ENCODE assay signal across 12 mouse cellular contexts in the genomic region with DNA sequence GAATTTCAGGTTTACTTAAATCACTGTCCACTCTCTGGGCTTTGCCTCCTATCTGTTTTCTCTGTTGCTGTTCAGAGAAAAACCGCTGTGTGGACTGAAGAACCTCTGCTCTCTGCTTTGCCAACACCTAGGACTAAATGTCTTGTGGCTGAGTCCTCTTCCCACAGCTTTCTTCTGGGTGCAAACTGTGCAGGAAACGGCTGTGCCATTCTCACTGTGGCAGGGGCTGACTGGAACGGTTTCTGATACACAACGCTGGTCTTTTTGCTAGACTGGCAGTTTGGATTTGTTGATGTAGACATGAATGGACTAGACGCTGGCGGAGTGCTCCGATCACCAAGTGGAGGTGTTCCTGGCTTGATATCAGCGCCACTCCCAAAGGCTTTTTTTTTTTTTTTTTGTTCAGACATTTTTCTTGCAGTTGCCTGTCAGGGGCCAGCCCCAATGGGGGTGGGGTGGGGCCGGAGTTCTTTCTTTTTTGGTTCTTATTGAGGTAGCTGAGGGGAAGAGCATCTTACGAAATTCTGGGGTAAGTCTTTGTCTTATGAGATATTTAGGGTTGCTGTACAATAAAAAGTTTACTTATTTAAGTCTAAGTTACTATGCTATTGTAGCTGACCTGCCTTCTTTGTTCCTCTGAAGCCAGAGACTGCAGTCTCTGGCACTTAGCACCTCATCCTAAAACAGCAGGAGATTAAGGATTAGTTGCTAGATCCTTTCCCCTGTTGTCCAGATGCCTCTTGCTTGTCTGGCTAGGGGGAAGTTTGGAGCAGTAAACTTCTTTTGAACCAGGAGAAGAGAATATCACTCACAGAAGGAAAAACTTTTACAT. TPM values are rescaled to one million over a fixed set of nuclear protein-coding genes. Genes with fewer than 3 reads are reported as not detected.
DNase-seq lines count a peak whose midpoint lies in the region; ATAC-seq and TF ChIP-seq lines count a peak whose summit lies in the region.
"Had no signal": no experiment of that assay in that cellular context is flagged by ENCODE, and none has a peak within 500 bp of the region (broad histone marks: within the 10 kb centered on the region; RNA-seq: fewer than 3 reads in every experiment).

No protein-coding gene starts in this region.

- H3K9ac ChIP-seq in liver, postnatal 0 days (replicated peaks) = no peak overlapping the region
- H3K9ac ChIP-seq in limb, embryonic 11.5 days (ENCODE audit: low read length) = 0 out of 2 replicates have a peak overlapping the region, but pooled peaks have one; percentile 5
- no peak overlapping the region for H3K9ac ChIP-seq in neural tube, embryonic 12.5 days

- H3K4me3 ChIP-seq in liver, postnatal 0 days (ENCODE audit: low read depth, low read length) = no peak overlapping the region
- no peak overlapping the region for H3K4me3 ChIP-seq in limb, embryonic 11.5 days (ENCODE audit: low read depth, low read length)
- H3K4me3 ChIP-seq in neural tube, embryonic 12.5 days = no peak overlapping the region

- no peak for TF ChIP-seq CTCF in liver, postnatal 0 days (IDR thresholded peaks at IDR 0.05; ENCODE audit: low read depth)

- H3K4me2 ChIP-seq in liver, postnatal 0 days (ENCODE audit: low read depth, low read length) = peak overlapping the region; percentile 32
- H3K4me2 ChIP-seq in limb, embryonic 11.5 days (ENCODE audit: low read depth, severe bottlenecking) = peak overlapping the region; percentile 21; the same call in 1 of the 2 replicates
- peak overlapping the region; percentile 31; the same call in 1 of the 2 replicates for H3K4me2 ChIP-seq in neural tube, embryonic 12.5 days (replicated peaks)

- DNase-seq in embryo, embryonic 10 days (ENCODE audit: low spot score) = peak; percentile 9
- no peak for DNase-seq in embryo, embryonic 11 days
- no peak for DNase-seq in liver, postnatal 0 days
- no peak for DNase-seq in liver
- no peak for DNase-seq in limb, embryonic 11.5 days (ENCODE audit: low spot score)
- DNase-seq in left cerebral cortex, postnatal 4 days = no peak
- no peak for DNase-seq in lung, postnatal 14 days
- DNase-seq: cerebellum, postnatal 14 days; lung, postnatal 36 days had no signal

- no peak for TF ChIP-seq EP300 in liver, postnatal 0 days (IDR thresholded peaks at IDR 0.05; ENCODE audit: low read depth)

- H3K9me3 ChIP-seq in liver, postnatal 0 days (ENCODE audit: low read length) = no peaks in the 10 kb centered on the region
- no peaks in the 10 kb centered on the region for H3K9me3 ChIP-seq in limb, embryonic 11.5 days (ENCODE audit: control insufficient read depth, low read length)
- H3K9me3 ChIP-seq in neural tube, embryonic 12.5 days = no peaks in the 10 kb centered on the region

- no peaks in the 10 kb centered on the region for H3K27me3 ChIP-seq in liver, postnatal 0 days (ENCODE audit: insufficient read depth, low read length)
- no peaks in the 10 kb centered on the region for H3K27me3 ChIP-seq in limb, embryonic 11.5 days (ENCODE audit: control insufficient read depth, insufficient read depth, low read length)
- no peaks in the 10 kb centered on the region for H3K27me3 ChIP-seq in neural tube, embryonic 12.5 days (replicated peaks)

- no peak for ATAC-seq in liver, postnatal 0 days
- ATAC-seq in limb, embryonic 11.5 days (ENCODE audit: insufficient number of reproducible peaks, low FRiP score, low TSS enrichment, low read depth) = no peak
- no peak for ATAC-seq in neural tube, embryonic 12.5 days (ENCODE audit: low FRiP score, low read depth)

- H3K27ac ChIP-seq in liver, postnatal 0 days (ENCODE audit: low read depth) = no peak overlapping the region
- H3K27ac ChIP-seq in limb, embryonic 11.5 days (replicated peaks; ENCODE audit: low read depth, low read length) = no peak overlapping the region
- no peak overlapping the region for H3K27ac ChIP-seq in neural tube, embryonic 12.5 days

- 7% methylated on average over 10 of the region's 10 CpGs for WGBS in liver, postnatal 0 days (ENCODE audit: insufficient replicate concordance)
- 14% methylated on average over 10 of the region's 10 CpGs for WGBS in limb, embryonic 11.5 days
- 11% methylated on average over 10 of the region's 10 CpGs for WGBS in neural tube, embryonic 12.5 days

- no peaks in the 10 kb centered on the region for H3K36me3 ChIP-seq in liver, postnatal 0 days (replicated peaks; ENCODE audit: insufficient read depth, low read length)
- no peaks in the 10 kb centered on the region for H3K36me3 ChIP-seq in limb, embryonic 11.5 days (ENCODE audit: control insufficient read depth, insufficient read depth, low read length)
- no peaks in the 10 kb centered on the region for H3K36me3 ChIP-seq in neural tube, embryonic 12.5 days

- no peaks in the 10 kb centered on the region for H3K4me1 ChIP-seq in liver, postnatal 0 days (ENCODE audit: insufficient read depth)
- no peaks in the 10 kb centered on the region for H3K4me1 ChIP-seq in limb, embryonic 11.5 days (ENCODE audit: control insufficient read depth, insufficient read depth, low read length)
- no peaks in the 10 kb centered on the region for H3K4me1 ChIP-seq in neural tube, embryonic 12.5 days

- intact Hi-C loops in left cerebral cortex, postnatal 4 days (cut with DNase I) = no loop called here

RNA-seq across cellular contexts. Expression of gene Lnpep, which starts 30.4 kb away (rescaled TPM):
- 2.4 and 3.1 TPM in 2 replicates for polyA plus RNA-seq in liver, postnatal 0 days (2015; fragmentation: Nextera tagmentation; extraction: Ambion mirVana)
- 8.6 and 9.4 TPM in 2 replicates for polyA plus RNA-seq in limb, embryonic 11.5 days (2014; fragmentation: Nextera tagmentation; extraction: Ambion mirVana)
- polyA plus RNA-seq in neural tube, embryonic 12.5 days (2016; fragmentation: Nextera tagmentation; extraction: Ambion mirVana) = 9.4 and 9.9 TPM in 2 replicates
- total RNA-seq in left cerebral cortex, postnatal 4 days (2021) = 10 to 100 TPM; 48.2 to 57.5 TPM

RNA-seq across cellular contexts. Expression of gene Vmn2r90, which starts 48.3 kb away (rescaled TPM):
- not detected in 2 replicates for polyA plus RNA-seq in liver, postnatal 0 days (2015; fragmentation: Nextera tagmentation; extraction: Ambion mirVana)
- not detected in 2 replicates for polyA plus RNA-seq in limb, embryonic 11.5 days (2014; fragmentation: Nextera tagmentation; extraction: Ambion mirVana)
- not detected in 2 replicates for polyA plus RNA-seq in neural tube, embryonic 12.5 days (2016; fragmentation: Nextera tagmentation; extraction: Ambion mirVana)
- under 1 TPM in 1 of 2 experiments, not detected in 1; 0.12 TPM for total RNA-seq in left cerebral cortex, postnatal 4 days (2021)
- polyA plus RNA-seq: frontal cortex, adult 2 months; large intestine, adult 2 months had no signal
